Mouse (Mus musculus): ENCODE measurements at regions not wholly inside any gene's neighbourhood (a gene's known extent, or its start where the extent isn't known, plus 50 kb on each side); places are given as distances from the start of the nearest gene placed in this dataset.

DNA sequence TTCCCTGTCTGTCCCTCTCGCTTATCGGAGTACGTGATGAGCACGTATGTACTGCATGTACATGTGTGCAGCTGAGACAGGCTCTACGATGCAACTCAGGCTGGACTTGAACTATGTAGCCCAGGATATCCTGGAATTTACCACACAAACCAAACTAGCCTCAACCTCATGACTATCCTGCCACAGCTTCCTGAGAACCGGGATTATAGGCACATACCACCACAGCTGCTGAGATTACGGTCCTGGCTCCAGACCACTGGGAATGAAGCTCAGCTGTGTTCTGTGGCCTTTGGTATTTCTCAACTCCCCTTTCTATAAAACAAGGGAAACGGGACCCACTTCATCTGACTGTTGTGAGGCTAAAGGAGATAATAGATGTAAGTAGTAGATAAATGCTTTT is 75.7 kb upstream of the Osmr start:
- TF ChIP-seq MAX (IDR thresholded peaks at IDR 0.05; ENCODE audit: low read length) (no peak), GATA1 (IDR thresholded peaks at IDR 0.05; ENCODE audit: low read depth, low read length) (no peak), POLR2A (IDR thresholded peaks at IDR 0.05; ENCODE audit: control insufficient read depth in 1 of 2, insufficient read depth in 1 of 2, low read depth in 1 of 2, low read length in 2 of 2, poor library complexity in 1 of 2) (no peak), CTCF (IDR thresholded peaks at IDR 0.05 in 2 of 3, conservative IDR thresholded peaks at IDR 0.05 in 1 of 3; ENCODE audit: control insufficient read depth in 1 of 3, insufficient read depth in 1 of 3, low read depth in 2 of 3, low read length in 3 of 3, poor library complexity in 1 of 3, severe bottlenecking in 1 of 3) (no peak), KAT2A (conservative IDR thresholded peaks at IDR 0.05; ENCODE audit: low read depth, low read length) (no peak), ZNF384 (IDR thresholded peaks at IDR 0.05; ENCODE audit: low read depth, low read length) (no peak), TAL1 (IDR thresholded peaks at IDR 0.05; ENCODE audit: low read length) (no peak), ZKSCAN1 (IDR thresholded peaks at IDR 0.05; ENCODE audit: low read depth, low read length) (no peak), USF2 (IDR thresholded peaks at IDR 0.05; ENCODE audit: borderline replicate concordance in 1 of 2, insufficient read depth in 1 of 2, low read depth in 1 of 2, low read length in 2 of 2) (no peak), CHD2 (IDR thresholded peaks at IDR 0.05; ENCODE audit: low read length) (no peak), MYC (IDR thresholded peaks at IDR 0.05; ENCODE audit: low read depth, low read length) (no peak), POLR2AphosphoS5 (IDR thresholded peaks at IDR 0.05; ENCODE audit: borderline replicate concordance, low read depth, low read length) (no peak), MEF2A (IDR thresholded peaks at IDR 0.05; ENCODE audit: extremely low read depth, insufficient replicate concordance, low read depth, low read length, poor library complexity, severe bottlenecking) (no peak)

Data from MEL (cell line).